Mouse (Mus musculus) C2C12 (cell line): ENCODE measurements around the gene Slc38a8.

ENCODE experiments used
- CTCF ChIP-seq: IDR thresholded peaks from one replicate; pipeline ENCODE4 v1.5.1; 2011; ENCODE audit not compliant: control insufficient read depth, insufficient read depth, insufficient read length
- FOSL1 ChIP-seq: IDR thresholded peaks from one replicate; pipeline ENCODE4 v1.8.0; 2011; ENCODE audit warnings: mild to moderate bottlenecking, low read length; ENCODE audit not compliant: poor library complexity, insufficient read depth, severe bottlenecking
- MYOD1 ChIP-seq: IDR thresholded peaks from one replicate; pipeline ENCODE4 v1.6.1; 2011; ENCODE audit warnings: low read depth; ENCODE audit not compliant: control insufficient read depth, insufficient read length
- MYOG ChIP-seq: IDR thresholded peaks from one replicate; pipeline ENCODE4 v1.6.1; 2011; ENCODE audit not compliant: control insufficient read depth, insufficient read length; ENCODE audit errors: extremely low read depth
- USF1 ChIP-seq: IDR thresholded peaks from one replicate; pipeline ENCODE4 v1.6.1; 2011; ENCODE audit warnings: low read depth, mild to moderate bottlenecking, control low read depth, moderate library complexity

DNA sequence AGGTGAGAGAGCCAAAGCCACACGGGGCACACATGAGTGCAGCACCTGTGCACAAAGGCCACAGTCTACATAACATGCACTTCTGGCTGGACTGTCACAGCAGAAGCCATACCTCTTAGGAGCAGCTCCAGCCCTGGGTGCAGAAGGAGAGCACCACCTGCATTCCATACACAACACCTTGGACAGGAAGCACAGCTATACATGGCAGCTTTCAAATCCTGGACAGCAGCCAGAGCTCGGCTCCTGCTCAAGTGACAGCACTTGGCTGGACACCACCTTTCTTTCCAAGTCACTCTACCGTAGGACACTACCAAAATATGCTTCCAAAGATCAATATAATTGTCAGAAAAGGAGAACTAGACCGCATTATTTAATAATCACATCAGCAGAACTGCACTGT, 11.9 kb upstream of the Slc38a8 start:
- TF ChIP-seq CTCF (no peak), USF1 (no peak), FOSL1 (no peak), MYOG (no peak), MYOD1 (no peak)
